Mouse (Mus musculus): ENCODE results near the gene Gm5622. TPM values are rescaled to one million over a fixed set of nuclear protein-coding genes. Genes with fewer than 3 reads are reported as not detected.
"Not testable (repeated sequence)": the region's sequence is repeated elsewhere in the genome, so short reads cannot be mapped to it uniquely, and the experiment has no call there.

Gm5622 gene
- polyA plus RNA-seq (2012; ENCODE audit: insufficient read depth, insufficient read length, missing spikeins), result not detected in 2 replicates

DNA sequence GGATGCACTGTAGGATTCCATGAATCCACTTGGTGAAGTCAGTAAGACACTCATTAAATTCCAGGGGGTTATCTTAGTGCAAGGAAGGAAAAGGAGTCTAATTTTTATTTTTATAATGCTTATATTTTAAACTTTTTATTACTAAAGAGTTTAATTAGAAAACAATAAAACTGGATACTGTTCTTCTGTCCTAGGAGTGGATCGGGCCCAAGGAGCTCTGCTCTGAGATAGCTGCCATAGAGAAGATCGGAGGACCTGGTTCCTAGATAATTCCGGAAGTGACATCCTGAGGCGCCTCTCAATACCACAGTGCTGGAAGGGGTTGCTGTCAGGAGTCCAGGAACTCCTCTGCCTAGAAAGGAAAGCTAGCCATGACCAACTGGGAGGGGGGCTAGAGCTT lies at the start of gene Gm5622:
Gm5622 (plus strand) TSS at position 301 of the 400 bp plus-strand sequence.
- no peaks in the 10 kb centered on the region for H3K4me1 ChIP-seq (ENCODE audit: control insufficient read depth, insufficient read depth, low read length)
- TF ChIP-seq POLR2A (IDR thresholded peaks at IDR 0.05; ENCODE audit: borderline replicate concordance, low read depth, low read length), result no peak
- no peak for TF ChIP-seq CTCF (IDR thresholded peaks at IDR 0.05; ENCODE audit: low read depth, low read length)
- no peak within 1 kb of the TSS for H3K4me3 ChIP-seq (ENCODE audit: insufficient read depth, low read length)
- no peak within 1 kb of the TSS for H3K27ac ChIP-seq (ENCODE audit: insufficient read depth, low read depth, low read length)

- H3K4me1 ChIP-seq (ENCODE audit: control insufficient read depth, insufficient read depth, low read length), result no peaks in the 10 kb centered on the region
- no peak overlapping the region for H3K4me3 ChIP-seq (ENCODE audit: insufficient read depth, low read length)
- TF ChIP-seq CTCF (IDR thresholded peaks at IDR 0.05; ENCODE audit: low read depth, low read length), result no peak
- no peak for TF ChIP-seq POLR2A (IDR thresholded peaks at IDR 0.05; ENCODE audit: borderline replicate concordance, low read depth, low read length)
- no peak overlapping the region for H3K27ac ChIP-seq (ENCODE audit: insufficient read depth, low read depth, low read length)
Observed at GRCm38 (mm10) chr14:51507416-51507815, 45.2 kb upstream of the Gm5622 start.

DNA sequence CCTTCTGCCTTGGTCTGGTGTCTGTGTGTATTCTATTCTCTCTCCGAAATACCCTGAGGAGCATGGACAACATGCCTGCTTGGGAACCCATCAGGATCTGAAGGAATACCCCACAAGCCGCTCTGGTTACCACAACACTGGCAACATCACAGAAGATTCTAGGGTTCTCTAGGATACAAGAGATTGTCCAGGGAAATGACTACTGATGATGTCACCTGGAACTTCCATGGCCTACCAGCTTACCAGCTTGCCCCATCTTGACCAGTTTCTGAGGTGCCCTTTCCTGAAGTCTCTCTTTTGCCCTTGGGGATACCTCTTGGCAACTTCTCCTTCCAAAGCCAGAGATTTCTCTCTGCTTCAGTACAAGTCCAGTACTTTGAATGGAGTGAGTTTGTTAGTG lies 21.4 kb downstream of the Gm5622 start, which contains the start of gene Gm17175:
Gm17175 (minus strand) TSS at position 101 of the 400 bp plus-strand sequence.
- not testable (repeated sequence) for H3K4me3 ChIP-seq (ENCODE audit: insufficient read depth, low read length); H3K4me1 ChIP-seq (ENCODE audit: control insufficient read depth, insufficient read depth, low read length); H3K27ac ChIP-seq (ENCODE audit: insufficient read depth, low read depth, low read length)

DNA sequence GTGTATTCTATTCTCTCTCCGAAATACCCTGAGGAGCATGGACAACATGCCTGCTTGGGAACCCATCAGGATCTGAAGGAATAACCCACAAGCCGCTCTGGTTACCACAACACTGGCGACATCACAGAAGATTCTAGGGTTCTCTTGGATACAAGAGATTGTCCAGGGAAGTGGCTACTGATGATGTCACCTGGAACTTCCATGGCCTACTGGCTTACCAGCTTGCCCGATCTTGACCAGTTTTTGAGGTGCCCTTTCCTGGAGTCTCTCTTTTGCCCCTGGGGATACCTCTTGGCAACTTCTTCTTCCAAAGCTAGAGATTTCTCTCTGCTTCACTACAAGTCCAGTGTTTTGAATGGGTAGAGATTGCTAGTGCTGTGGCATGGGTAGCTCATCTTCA lies 39.4 kb downstream of the Gm5622 start, which contains the start of gene Gm17174:
Gm17174 (minus strand) TSS at position 101 of the 400 bp plus-strand sequence.
- H3K27ac ChIP-seq (ENCODE audit: insufficient read depth, low read depth, low read length); H3K4me3 ChIP-seq (ENCODE audit: insufficient read depth, low read length); H3K4me1 ChIP-seq (ENCODE audit: control insufficient read depth, insufficient read depth, low read length): not testable (repeated sequence)

- TF ChIP-seq CTCF (IDR thresholded peaks at IDR 0.05; ENCODE audit: low read depth, low read length) (no peak), POLR2A (IDR thresholded peaks at IDR 0.05; ENCODE audit: borderline replicate concordance, low read depth, low read length) (no peak)
- no peak within 1 kb of the TSS for H3K27ac ChIP-seq (ENCODE audit: insufficient read depth, low read depth, low read length)
- no peaks in the 10 kb centered on the region for H3K4me1 ChIP-seq (ENCODE audit: control insufficient read depth, insufficient read depth, low read length)
- H3K4me3 ChIP-seq (ENCODE audit: insufficient read depth, low read length), result no peak within 1 kb of the TSS
Observed at GRCm38 (mm10) chr14:51611210-51611609, 58.6 kb downstream of the Gm5622 start, which contains the start of gene Gm17078. Gene Gm17078, minus strand, starts transcription at chr14:51611310.

GRCm38 (mm10) chr14:51632426-51632825 lies 79.8 kb downstream of the Gm5622 start:
- H3K4me1 ChIP-seq (ENCODE audit: control insufficient read depth, insufficient read depth, low read length); H3K4me3 ChIP-seq (ENCODE audit: insufficient read depth, low read length); H3K27ac ChIP-seq (ENCODE audit: insufficient read depth, low read depth, low read length): not testable (repeated sequence)

GRCm38 (mm10) chr14:51635566-51635965 lies 83.0 kb downstream of the Gm5622 start, which contains the start of gene Gm4181:
Gene Gm4181, minus strand, starts transcription at chr14:51635666.
- H3K27ac ChIP-seq (ENCODE audit: insufficient read depth, low read depth, low read length); H3K4me1 ChIP-seq (ENCODE audit: control insufficient read depth, insufficient read depth, low read length); H3K4me3 ChIP-seq (ENCODE audit: insufficient read depth, low read length): not testable (repeated sequence)

- no peak for TF ChIP-seq CTCF (IDR thresholded peaks at IDR 0.05; ENCODE audit: low read depth, low read length)
- no peak for TF ChIP-seq POLR2A (IDR thresholded peaks at IDR 0.05; ENCODE audit: borderline replicate concordance, low read depth, low read length)
- no peak overlapping the region for H3K27ac ChIP-seq (ENCODE audit: insufficient read depth, low read depth, low read length)
- no peak overlapping the region for H3K4me3 ChIP-seq (ENCODE audit: insufficient read depth, low read length)
- no peaks in the 10 kb centered on the region for H3K4me1 ChIP-seq (ENCODE audit: control insufficient read depth, insufficient read depth, low read length)
Observed at GRCm38 (mm10) chr14:51677269-51677668, 124.7 kb downstream of the Gm5622 start.

- H3K27ac ChIP-seq (ENCODE audit: insufficient read depth, low read depth, low read length); H3K4me1 ChIP-seq (ENCODE audit: control insufficient read depth, insufficient read depth, low read length); H3K4me3 ChIP-seq (ENCODE audit: insufficient read depth, low read length): not testable (repeated sequence)
Observed at GRCm38 (mm10) chr14:51695368-51695767, 142.8 kb downstream of the Gm5622 start, which contains the start of gene Gm17079. Gene Gm17079, minus strand, starts transcription at chr14:51695468.

Other genes with a start within 250 kb of the Gm5622 start
- gene Gm7247, start 191.0 kb upstream of the Gm5622 start, polyA plus RNA-seq (2012; ENCODE audit: insufficient read depth, insufficient read length, missing spikeins), result not detected in 2 replicates
- gene Vmn2r88, start 142.0 kb upstream of the Gm5622 start, polyA plus RNA-seq (2012; ENCODE audit: insufficient read depth, insufficient read length, missing spikeins), result not detected in 2 replicates
- 0.15 TPM in 1 of 2 replicates, not detected in the other for gene Vmn2r89, start 100.9 kb upstream of the Gm5622 start, polyA plus RNA-seq (2012; ENCODE audit: insufficient read depth, insufficient read length, missing spikeins)
- gene Gm17175, start 21.3 kb downstream of the Gm5622 start, polyA plus RNA-seq (2012; ENCODE audit: insufficient read depth, insufficient read length, missing spikeins), result not detected in 2 replicates
- gene Gm17174, start 39.3 kb downstream of the Gm5622 start, polyA plus RNA-seq (2012; ENCODE audit: insufficient read depth, insufficient read length, missing spikeins), result not detected in 2 replicates
- gene Gm17078, start 58.5 kb downstream of the Gm5622 start, polyA plus RNA-seq (2012; ENCODE audit: insufficient read depth, insufficient read length, missing spikeins), result not detected in 2 replicates
- not detected in 2 replicates for gene Gm4181, start 82.9 kb downstream of the Gm5622 start, polyA plus RNA-seq (2012; ENCODE audit: insufficient read depth, insufficient read length, missing spikeins)
- gene Gm17079, start 142.7 kb downstream of the Gm5622 start, polyA plus RNA-seq (2012; ENCODE audit: insufficient read depth, insufficient read length, missing spikeins), result not detected in 2 replicates
- gene Gm5800, start 164.4 kb downstream of the Gm5622 start, polyA plus RNA-seq (2012; ENCODE audit: insufficient read depth, insufficient read length, missing spikeins), result not detected in 2 replicates
- not detected in 2 replicates for gene Ang4, start 220.8 kb downstream of the Gm5622 start, polyA plus RNA-seq (2012; ENCODE audit: insufficient read depth, insufficient read length, missing spikeins)
- not detected in 2 replicates for gene AY358078, start 247.3 kb downstream of the Gm5622 start, polyA plus RNA-seq (2012; ENCODE audit: insufficient read depth, insufficient read length, missing spikeins)

Data from bone marrow macrophage, adult 2 months (primary cell).